Comparison of ENCODE assay signal across 21 mouse cellular contexts in the genomic region with DNA sequence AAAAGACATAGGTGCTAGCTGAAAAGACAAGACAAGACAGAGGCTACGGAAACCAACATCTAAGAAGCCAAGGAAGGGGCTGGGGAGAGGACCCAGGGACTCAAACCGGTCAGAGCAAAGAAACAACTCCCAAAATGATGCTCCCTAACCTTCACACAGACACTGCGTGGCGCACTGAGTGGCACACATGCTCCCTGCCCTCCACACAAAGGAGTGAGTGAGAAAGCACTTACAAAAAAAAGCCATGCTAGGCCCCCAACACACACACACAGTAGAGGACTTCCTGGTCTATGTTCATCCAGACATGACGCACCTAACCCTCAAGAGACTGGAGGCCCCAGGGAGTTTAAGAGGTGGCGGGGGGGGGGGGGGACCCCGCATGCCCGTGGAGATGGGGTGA. TPM values are rescaled to one million over a fixed set of nuclear protein-coding genes. Genes with fewer than 3 reads are reported as not detected.
DNase-seq lines count a peak whose midpoint lies in the region; ATAC-seq lines count a peak whose summit lies in the region.
"Had no signal": no experiment of that assay in that cellular context is flagged by ENCODE, and none has a peak within 500 bp of the region (broad histone marks: within the 10 kb centered on the region; RNA-seq: fewer than 3 reads in every experiment).

No protein-coding gene starts in this region.

- DNase-seq in CD4-positive, CD25-positive, alpha-beta regulatory T cell, adult 2 months (ENCODE audit: low read depth, low spot score) = peak; percentile 25
- peak; percentile 18 to 33 for DNase-seq in spleen, adult 18-20 months
- DNase-seq in spleen, postnatal 4 days (ENCODE audit: low spot score in 2 of 2) = no peak
- DNase-seq in A20 (ENCODE audit: low read depth, low spot score) = peak; percentile 78
- DNase-seq in induced T-regulatory cell, adult 2 months (ENCODE audit: low read depth) = peak; percentile 28
- no peak for DNase-seq in cerebellum, postnatal 25 days
- DNase-seq in adrenal gland, adult (ENCODE audit: inconsistent age in 2 of 2, low spot score in 1 of 2) = no peak
- DNase-seq: adrenal gland, postnatal 10 days; cerebellum, adult 11 months; cerebellum, adult 9-10 months; forebrain, postnatal 0 days; gastrocnemius, postnatal 10 days; kidney, adult 11 months; kidney, postnatal 36 days; left cerebral cortex, postnatal 4 days; liver, embryonic 13.5 days; lung, adult 18-20 months had no signal

- no peak for ATAC-seq in CD4-positive, CD25-positive, alpha-beta regulatory T cell, adult 4 months
- ATAC-seq: forebrain, postnatal 0 days; inflammation-experienced regulatory T-cells, adult 6 months; lung, postnatal 0 days; midbrain, embryonic 13.5 days had no signal

RNA-seq across cellular contexts. Expression of a gene that starts 25.5 kb away (rescaled TPM):
- polyA plus RNA-seq in CD4-positive, CD25-positive, alpha-beta regulatory T cell, adult 4 months (2017; shearing (Covaris generic)) = 10 to 100 TPM; 78.0 to 83.2 TPM

Comparison
In these comparisons a context has a peak if more than half of its experiments do, and no peak if none do; other contexts are left out.
1. DNase-seq: peak in CD4-positive, CD25-positive, alpha-beta regulatory T cell, adult 2 months (single experiment), spleen, adult 18-20 months (2 of 2), A20 (single experiment) and induced T-regulatory cell, adult 2 months (single experiment); none in spleen, postnatal 4 days (0 of 2), cerebellum, postnatal 25 days (0 of 2) and adrenal gland, adult (0 of 2).